Mouse (Mus musculus) lung, adult 2 months (tissue): Measurements from ENCODE around the gene Blvra.

Experiments used
- CTCF ChIP-seq: fragments of 200-500 bp; IDR thresholded peaks from 2 replicates; pipeline ENCODE4 v1.5.1; 2011; ENCODE audit warnings: mild to moderate bottlenecking, low read length, control low read depth; ENCODE audit not compliant: insufficient read depth
- POLR2A ChIP-seq: fragments of 200-500 bp; IDR thresholded peaks from 2 replicates; pipeline ENCODE4 v1.6.1; 2011; ENCODE audit warnings: low read depth, mild to moderate bottlenecking, control low read depth, low read length, borderline replicate concordance; ENCODE audit errors: extremely low read depth

GRCm38 (mm10) chr2:127142577-127143157 lies 72.2 kb downstream of the Blvra start:
- TF ChIP-seq POLR2A (no peak), CTCF (no peak)
